Mouse (Mus musculus) intestine, postnatal 0 days (tissue): ENCODE measurements at regions not wholly inside any gene's neighbourhood (a gene's known extent, or its start where the extent isn't known, plus 50 kb on each side); places are given as distances from the start of the nearest gene placed in this dataset.
A peak's percentile ranks its signal among the peaks of the same experiment; 100 is the strongest.

Source experiments
- ATAC-seq: fragments of 200-750 bp; cut with Nextera tagmentation; 2 replicates; pipeline ENCODE4 v1.8.0; 2017; ENCODE audit warnings: mild to moderate bottlenecking, moderate TSS enrichment, moderate library complexity
- H3K27ac ChIP-seq: fragments of 300-500 bp; sonication (generic); 2 replicates; pipeline ENCODE4 v1.5.1; 2014; ENCODE audit warnings: mild to moderate bottlenecking, low read depth, low read length, moderate library complexity
- H3K27me3 ChIP-seq: fragments of 300-500 bp; sonication (generic); replicated peaks from 2 replicates; pipeline ENCODE4 v1.6.1; 2014; ENCODE audit warnings: low read length, mixed read lengths; ENCODE audit not compliant: control insufficient read depth, insufficient read depth
- H3K36me3 ChIP-seq: fragments of 300-500 bp; sonication (generic); 2 replicates; pipeline ENCODE4 v1.6.1; 2014; ENCODE audit warnings: mild to moderate bottlenecking, moderate library complexity; ENCODE audit not compliant: control insufficient read depth, insufficient read depth
- H3K4me1 ChIP-seq: fragments of 300-500 bp; sonication (generic); replicated peaks from 2 replicates; pipeline ENCODE4 v1.6.1; 2014; ENCODE audit warnings: antibody characterized with exemption, low read length, mixed read lengths; ENCODE audit not compliant: control insufficient read depth, insufficient read depth
- H3K4me2 ChIP-seq: fragments of 300-500 bp; sonication (generic); replicated peaks from 2 replicates; pipeline ENCODE4 v1.6.1; 2014; ENCODE audit warnings: low read depth, mild to moderate bottlenecking, moderate library complexity
- H3K4me3 ChIP-seq: fragments of 300-500 bp; sonication (generic); 2 replicates; pipeline ENCODE4 v1.5.1; 2014; ENCODE audit warnings: low read depth, low read length
- H3K9ac ChIP-seq: fragments of 300-500 bp; sonication (generic); 2 replicates; pipeline ENCODE4 v1.6.1; 2014; ENCODE audit warnings: mild to moderate bottlenecking, low read depth, low read length
- H3K9me3 ChIP-seq: fragments of 300-500 bp; sonication (generic); 2 replicates; pipeline ENCODE4 v1.6.1; 2016; ENCODE audit warnings: mixed run types; ENCODE audit not compliant: control insufficient read depth
- CTCF ChIP-seq: sonication (generic); IDR thresholded peaks from 2 replicates; pipeline ENCODE4 v1.5.1; 2016; ENCODE audit warnings: low read depth, mild to moderate bottlenecking, control low read depth, antibody characterized with exemption, moderate library complexity
- WGBS: fragments of 180-500 bp; shearing (Covaris S2); extraction: QIAGEN DNeasy Blood & Tissue Kit; methylation state at CpG from one replicate; pipeline ENCODE4 v1.1.7; 2014; 5-methylcytosine and 5-hydroxymethylcytosine counted together

DNA sequence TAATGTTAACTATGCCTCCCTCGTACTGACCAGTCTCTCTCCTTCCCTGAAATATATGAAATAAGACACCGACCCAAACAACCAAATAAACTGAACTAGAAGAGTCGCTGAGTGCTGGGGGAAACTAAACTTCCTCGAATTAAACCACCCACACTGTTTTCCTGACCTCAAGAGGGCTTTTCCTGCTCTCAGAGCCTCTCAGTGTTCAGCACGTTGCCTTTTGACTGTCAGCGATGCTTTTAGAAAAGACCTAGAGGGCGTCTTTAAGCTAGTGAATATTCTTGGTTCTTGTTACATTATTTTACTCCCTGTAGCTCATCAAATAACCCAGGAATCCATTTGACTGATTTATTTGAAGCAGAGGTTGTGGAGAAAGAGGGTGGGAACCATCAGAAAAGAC lies 76.2 kb upstream of the Ifne start:
- Histone ChIP-seq H3K9ac (no peak overlapping the region), H3K9me3 (no peaks in the 10 kb centered on the region), H3K27ac (no peak overlapping the region), H3K4me2 (no peak overlapping the region), H3K4me1 (no peaks in the 10 kb centered on the region), H3K27me3 (no peaks in the 10 kb centered on the region), H3K4me3 (no peak overlapping the region), H3K36me3 (no peaks in the 10 kb centered on the region)
- TF ChIP-seq CTCF = no peak; the same call in 1 of the 2 replicates
- 20% methylated on average over 7 of the region's 7 CpGs for WGBS
- no peak for ATAC-seq

DNA sequence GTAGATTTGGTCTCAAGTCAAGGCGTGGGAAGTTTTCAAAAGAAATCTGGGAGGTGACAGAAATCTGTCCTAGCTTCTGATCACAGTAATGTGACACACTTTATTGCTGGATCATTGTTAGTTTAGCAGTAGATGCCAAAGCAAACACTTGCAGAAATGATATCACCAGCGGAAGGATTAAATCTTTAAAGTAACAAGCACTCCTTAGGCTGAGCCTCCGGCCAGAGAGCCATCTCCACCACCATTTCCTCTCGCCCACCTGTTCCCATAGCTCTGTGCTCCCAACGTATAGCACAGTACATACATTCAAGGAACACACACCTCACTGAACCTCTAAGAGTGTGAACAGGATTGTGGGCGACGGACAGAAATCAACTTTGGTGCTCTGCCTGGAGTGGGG lies 75.6 kb upstream of the Ifne start:
- 59% methylated on average over 7 of the region's 7 CpGs for WGBS
- H3K4me1 ChIP-seq = no peaks in the 10 kb centered on the region
- H3K9ac ChIP-seq = no peak overlapping the region
- H3K9me3 ChIP-seq = no peaks in the 10 kb centered on the region
- no peaks in the 10 kb centered on the region for H3K36me3 ChIP-seq
- no peak for TF ChIP-seq CTCF
- H3K27me3 ChIP-seq = no peaks in the 10 kb centered on the region
- H3K27ac ChIP-seq = no peak overlapping the region
- no peak for ATAC-seq
- H3K4me2 ChIP-seq = peak overlapping the region; percentile 33; the same call in 1 of the 2 replicates
- H3K4me3 ChIP-seq = no peak overlapping the region

DNA sequence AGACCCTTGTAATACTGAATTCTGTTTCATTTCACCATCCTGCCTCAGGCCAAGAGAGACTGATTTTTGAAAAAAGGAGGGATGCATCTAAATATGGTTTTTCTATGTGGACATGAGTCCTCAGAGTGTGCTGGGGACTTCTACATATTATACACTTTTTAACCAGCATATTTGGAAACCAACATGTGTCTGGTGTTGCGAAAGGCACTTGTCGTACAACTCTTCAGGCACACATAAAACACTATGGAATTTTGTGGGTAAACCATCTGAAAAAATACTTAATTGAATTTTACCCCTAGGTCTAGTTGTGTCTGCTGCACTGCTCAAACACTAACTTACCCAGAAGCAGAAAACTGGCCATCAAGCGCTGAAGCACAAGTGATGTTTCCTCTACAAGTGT lies 74.0 kb upstream of the Ifne start:
- H3K9me3 ChIP-seq = no peaks in the 10 kb centered on the region
- no peaks in the 10 kb centered on the region for H3K4me1 ChIP-seq
- no peak for ATAC-seq
- WGBS = 91% methylated on average over 3 of the region's 3 CpGs
- no peaks in the 10 kb centered on the region for H3K27me3 ChIP-seq
- TF ChIP-seq CTCF = no peak
- H3K27ac ChIP-seq = no peak overlapping the region
- no peak overlapping the region for H3K4me2 ChIP-seq
- H3K9ac ChIP-seq = no peak overlapping the region
- H3K4me3 ChIP-seq = no peak overlapping the region
- no peaks in the 10 kb centered on the region for H3K36me3 ChIP-seq

DNA sequence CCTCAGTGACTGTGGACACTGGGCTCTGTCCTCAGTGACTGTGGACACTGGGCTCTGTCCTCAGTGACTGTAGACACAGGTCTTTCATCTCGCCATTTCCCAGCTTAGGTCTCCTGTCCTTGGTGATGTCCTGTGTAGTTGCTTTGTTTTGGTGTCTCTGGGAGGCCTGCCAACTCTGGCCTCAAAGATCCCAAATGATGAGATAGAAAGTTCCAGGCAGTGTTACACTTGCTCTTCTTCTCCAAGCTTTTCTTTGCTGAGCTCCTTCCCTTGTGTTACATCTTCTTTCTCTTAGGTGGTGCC lies 71.0 kb upstream of the Ifne start:
- 63% methylated on average over 1 of the region's 1 CpGs for WGBS
- no peak for ATAC-seq

DNA sequence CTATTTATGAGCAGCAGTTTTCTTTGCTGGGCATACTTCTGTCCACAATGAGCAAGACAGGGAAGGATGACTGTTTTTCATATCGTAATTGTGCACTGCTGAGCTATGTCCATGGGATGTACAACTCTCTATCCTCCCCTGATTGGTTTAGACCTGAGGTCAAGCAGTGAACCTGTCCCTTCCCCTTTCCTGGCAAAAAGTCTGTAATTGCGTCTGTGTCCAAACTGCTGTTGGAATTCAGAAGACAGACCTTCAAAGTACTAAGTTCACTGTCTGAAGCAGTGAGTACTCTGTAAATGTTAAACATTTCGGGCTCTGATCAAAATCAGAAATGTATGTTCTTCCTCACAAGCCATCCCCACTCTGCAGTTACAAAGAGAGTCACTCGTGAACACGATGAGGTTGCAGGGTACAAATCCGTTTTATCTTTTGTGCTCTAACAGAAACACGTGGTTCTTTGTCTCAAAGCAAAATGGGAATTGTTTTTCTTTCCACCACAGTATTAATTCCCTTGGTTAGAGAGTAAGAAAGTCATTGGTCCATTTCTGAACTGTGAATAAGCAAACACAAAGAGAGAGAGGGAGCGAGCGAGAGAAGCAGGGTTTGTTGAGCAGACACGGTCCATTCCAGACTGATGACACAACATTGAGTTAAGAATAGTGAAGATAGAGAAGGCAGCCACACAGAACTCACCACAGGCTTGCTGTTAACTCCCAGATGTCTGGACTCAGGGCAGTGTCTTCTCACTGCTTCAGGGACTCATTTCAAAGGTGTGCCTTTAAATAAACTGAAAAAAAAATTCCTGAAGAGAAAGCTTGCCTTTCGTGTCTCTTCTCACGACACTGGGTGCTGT lies 70.4 kb upstream of the Ifne start:
- Histone ChIP-seq H3K4me1 (no peaks in the 10 kb centered on the region), H3K9ac (no peak overlapping the region), H3K27me3 (no peaks in the 10 kb centered on the region), H3K9me3 (no peaks in the 10 kb centered on the region), H3K4me2 (no peak overlapping the region), H3K27ac (no peak overlapping the region), H3K4me3 (no peak overlapping the region), H3K36me3 (no peaks in the 10 kb centered on the region)
- 49% methylated on average over 12 of the region's 12 CpGs for WGBS
- no peak for TF ChIP-seq CTCF
- ATAC-seq = no peak

More for the DNA sequence above, 71.0 kb upstream of the Ifne start:
- TF ChIP-seq CTCF = no peak
- Histone ChIP-seq H3K4me2 (no peak overlapping the region), H3K27ac (no peak overlapping the region), H3K9ac (no peak overlapping the region), H3K9me3 (no peaks in the 10 kb centered on the region), H3K4me3 (no peak overlapping the region), H3K36me3 (no peaks in the 10 kb centered on the region), H3K4me1 (no peaks in the 10 kb centered on the region), H3K27me3 (no peaks in the 10 kb centered on the region)

DNA sequence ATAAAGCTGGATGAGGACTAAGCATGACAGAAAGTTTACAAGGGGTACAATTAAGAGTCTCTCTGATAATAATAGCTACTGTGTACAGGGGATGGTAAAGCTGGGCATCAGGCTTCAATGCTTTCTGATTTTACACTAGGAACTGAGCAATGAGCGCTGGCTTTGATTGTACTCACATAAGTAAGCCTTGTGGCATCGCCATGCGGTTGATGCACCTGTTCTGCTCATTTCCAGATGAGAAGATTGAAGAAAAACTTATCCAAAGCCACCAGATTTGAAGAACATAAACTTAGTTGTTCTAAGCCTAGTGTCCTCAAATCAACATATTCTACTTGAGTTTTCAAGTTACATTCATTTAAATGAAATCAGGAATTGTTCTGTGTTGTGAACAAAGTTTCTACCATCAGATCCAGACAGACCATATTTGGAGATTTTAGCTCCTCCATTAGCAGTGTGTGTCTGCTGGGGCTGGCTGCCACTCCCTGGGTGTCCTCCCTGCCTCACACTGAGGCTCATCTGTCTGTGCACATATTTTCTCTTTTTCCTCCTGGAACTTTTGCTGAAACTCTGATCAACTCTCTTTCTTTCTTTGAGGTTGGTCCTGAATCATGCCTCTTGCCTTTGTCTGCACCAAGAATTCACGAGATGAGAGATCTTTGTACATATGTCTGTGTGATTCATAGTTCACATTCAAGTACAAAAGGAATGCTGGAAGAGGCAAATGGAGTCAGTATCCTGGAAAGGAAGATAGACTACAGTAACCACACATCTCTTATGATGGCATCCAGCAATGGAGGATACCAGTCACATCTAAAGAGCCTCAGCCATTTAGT lies 68.2 kb upstream of the Ifne start:
- Histone ChIP-seq H3K9ac (no peak overlapping the region), H3K4me1 (no peaks in the 10 kb centered on the region), H3K27me3 (no peaks in the 10 kb centered on the region), H3K36me3 (no peaks in the 10 kb centered on the region), H3K4me2 (no peak overlapping the region), H3K9me3 (no peaks in the 10 kb centered on the region), H3K27ac (no peak overlapping the region), H3K4me3 (no peak overlapping the region)
- WGBS = 84% methylated on average over 4 of the region's 4 CpGs
- no peak for ATAC-seq
- TF ChIP-seq CTCF = no peak
